Comparison of ENCODE assay signal across 9 mouse cellular contexts in genomic region chr4:137907979-137908378, GRCm38 (mm10). TPM values are rescaled to one million over a fixed set of nuclear protein-coding genes. Genes with fewer than 3 reads are reported as not detected.
DNase-seq lines count a peak whose midpoint lies in the region; ATAC-seq lines count a peak whose summit lies in the region.
"Had no signal": no experiment of that assay in that cellular context is flagged by ENCODE, and none has a peak within 500 bp of the region (broad histone marks: within the 10 kb centered on the region; RNA-seq: fewer than 3 reads in every experiment).

No protein-coding gene starts in this region.

- H3K9ac ChIP-seq in hindbrain, embryonic 15.5 days = no peak overlapping the region
- no peak overlapping the region for H3K9ac ChIP-seq in hindbrain, embryonic 16.5 days (ENCODE audit: low read depth, low read length)
- H3K9ac ChIP-seq in embryonic facial prominence, embryonic 14.5 days (ENCODE audit: low read depth, low read length) = no peak overlapping the region
- 0 out of 2 replicates have a peak overlapping the region, but pooled peaks have one; percentile 21 for H3K9ac ChIP-seq in heart, embryonic 14.5 days (ENCODE audit: low read length)

- no peaks in the 10 kb centered on the region for H3K9me3 ChIP-seq in hindbrain, embryonic 15.5 days
- no peaks in the 10 kb centered on the region for H3K9me3 ChIP-seq in hindbrain, embryonic 16.5 days (ENCODE audit: control insufficient read depth, low read length)
- no peaks in the 10 kb centered on the region for H3K9me3 ChIP-seq in embryonic facial prominence, embryonic 14.5 days (ENCODE audit: control insufficient read depth, low read length)
- H3K9me3 ChIP-seq in heart, embryonic 14.5 days (ENCODE audit: control insufficient read depth, low read length) = no peaks in the 10 kb centered on the region

- H3K4me3 ChIP-seq in hindbrain, embryonic 15.5 days = no peak overlapping the region
- no peak overlapping the region for H3K4me3 ChIP-seq in hindbrain, embryonic 16.5 days (ENCODE audit: low read length)
- no peak overlapping the region for H3K4me3 ChIP-seq in embryonic facial prominence, embryonic 14.5 days (ENCODE audit: low read depth, low read length)
- H3K4me3 ChIP-seq in heart, embryonic 14.5 days (ENCODE audit: control insufficient read depth in 1 of 2, insufficient read depth in 1 of 2, low read depth in 1 of 2, low read length in 2 of 2) = no peak overlapping the region

- no peaks in the 10 kb centered on the region for H3K36me3 ChIP-seq in hindbrain, embryonic 15.5 days
- H3K36me3 ChIP-seq in hindbrain, embryonic 16.5 days (ENCODE audit: control insufficient read depth, insufficient read depth, low read length) = no peaks in the 10 kb centered on the region
- H3K36me3 ChIP-seq in embryonic facial prominence, embryonic 14.5 days (ENCODE audit: control insufficient read depth, insufficient read depth, low read length) = no peaks in the 10 kb centered on the region
- H3K36me3 ChIP-seq in heart, embryonic 14.5 days (ENCODE audit: control insufficient read depth, insufficient read depth, low read length) = no peaks in the 10 kb centered on the region

- WGBS in hindbrain, embryonic 15.5 days = 57% methylated on average over 13 of the region's 13 CpGs
- WGBS in hindbrain, embryonic 16.5 days = 50% methylated on average over 13 of the region's 13 CpGs
- WGBS in embryonic facial prominence, embryonic 14.5 days = 55% methylated on average over 12 of the region's 13 CpGs
- WGBS in heart, embryonic 14.5 days = 20% methylated on average over 13 of the region's 13 CpGs

- H3K4me2 ChIP-seq in hindbrain, embryonic 15.5 days = no peak overlapping the region
- no peak overlapping the region for H3K4me2 ChIP-seq in hindbrain, embryonic 16.5 days (ENCODE audit: low read length)
- H3K4me2 ChIP-seq in embryonic facial prominence, embryonic 14.5 days (ENCODE audit: low read depth, low read length) = no peak overlapping the region
- no peak overlapping the region for H3K4me2 ChIP-seq in heart, embryonic 14.5 days (ENCODE audit: low read length)

- DNase-seq in embryonic facial prominence, embryonic 14.5 days (ENCODE audit: low spot score) = peak; percentile 75
- peak; percentile 83 for DNase-seq in lung, postnatal 25 days (ENCODE audit: low spot score)
- no peak for DNase-seq in right cerebral cortex, postnatal 36 days (ENCODE audit: low spot score in 2 of 2)
- no peak for DNase-seq in cerebellum, postnatal 36 days
- DNase-seq: adrenal gland, postnatal 10 days had no signal

- ATAC-seq in hindbrain, embryonic 15.5 days (ENCODE audit: low FRiP score, low read depth) = peak; percentile 19; the same call in 1 of the 2 replicates
- ATAC-seq in hindbrain, embryonic 16.5 days = no peak
- peak; percentile 44 for ATAC-seq in embryonic facial prominence, embryonic 14.5 days (ENCODE audit: low read depth)
- ATAC-seq in heart, embryonic 14.5 days (ENCODE audit: insufficient number of reproducible peaks, insufficient read depth, low FRiP score, low read depth) = no peak; the same call in 1 of the 2 replicates
- ATAC-seq in megakaryocyte-erythroid progenitor cell, adult 5-6 weeks (replicated peaks; ENCODE audit: low FRiP score, low TSS enrichment, poor library complexity, severe bottlenecking) = no peak

- H3K27me3 ChIP-seq in hindbrain, embryonic 15.5 days = no peaks in the 10 kb centered on the region
- no peaks in the 10 kb centered on the region for H3K27me3 ChIP-seq in hindbrain, embryonic 16.5 days (replicated peaks; ENCODE audit: control insufficient read depth, insufficient read depth, low read length)
- H3K27me3 ChIP-seq in embryonic facial prominence, embryonic 14.5 days (replicated peaks; ENCODE audit: control insufficient read depth, insufficient read depth, low read length) = no peaks in the 10 kb centered on the region
- H3K27me3 ChIP-seq in heart, embryonic 14.5 days (ENCODE audit: control insufficient read depth, insufficient read depth, low read length) = 0 out of 2 replicates have a peak, but pooled peaks cover 4% of the 10 kb centered on the region

- H3K4me1 ChIP-seq in hindbrain, embryonic 15.5 days (replicated peaks) = peaks cover 17% of the 10 kb centered on the region
- H3K4me1 ChIP-seq in hindbrain, embryonic 16.5 days (ENCODE audit: control insufficient read depth, insufficient read depth, low read depth, low read length) = peaks cover 7% of the 10 kb centered on the region
- peaks cover 10% of the 10 kb centered on the region for H3K4me1 ChIP-seq in embryonic facial prominence, embryonic 14.5 days (ENCODE audit: control insufficient read depth, insufficient read depth, low read length)
- peaks cover 10 to 14% of the 10 kb centered on the region in 2 experiments for H3K4me1 ChIP-seq in heart, embryonic 14.5 days (ENCODE audit: control insufficient read depth in 2 of 2, insufficient read depth in 2 of 2, low read length in 2 of 2)

- H3K27ac ChIP-seq in hindbrain, embryonic 15.5 days (replicated peaks) = no peak overlapping the region
- H3K27ac ChIP-seq in hindbrain, embryonic 16.5 days (ENCODE audit: low read depth, low read length) = no peak overlapping the region
- H3K27ac ChIP-seq in embryonic facial prominence, embryonic 14.5 days (replicated peaks; ENCODE audit: low read depth, low read length) = peak overlapping the region; percentile 31; the same call in 1 of the 2 replicates
- 0 out of 4 replicates have a peak overlapping the region, but pooled peaks of 1 of the 2 experiments have one; percentile 9 for H3K27ac ChIP-seq in heart, embryonic 14.5 days (replicated peaks in 1 of 2; ENCODE audit: control insufficient read depth in 1 of 2, insufficient read depth in 1 of 2, low read depth in 2 of 2, low read length in 2 of 2)

RNA-seq across cellular contexts. Expression of gene Ece1, which starts 45.9 kb away (rescaled TPM):
- polyA plus RNA-seq in hindbrain, embryonic 15.5 days (2015; fragmentation: Nextera tagmentation; extraction: Ambion mirVana) = 18.7 and 24.8 TPM in 2 replicates
- 18.5 and 29.8 TPM in 2 replicates for polyA plus RNA-seq in hindbrain, embryonic 16.5 days (2015; fragmentation: Nextera tagmentation; extraction: Ambion mirVana)
- 57.8 and 62.1 TPM in 2 replicates for polyA plus RNA-seq in embryonic facial prominence, embryonic 14.5 days (2014; fragmentation: Nextera tagmentation; extraction: Ambion mirVana)
- 92.8 and 94.3 TPM in 2 replicates for polyA plus RNA-seq in heart, embryonic 14.5 days (2014; fragmentation: Nextera tagmentation; extraction: Ambion mirVana)
- 2.7 and 6.2 TPM in 2 replicates for total RNA-seq in megakaryocyte-erythroid progenitor cell, adult 5-6 weeks (2014; fragmentation: Nextera tagmentation)
- total RNA-seq in megakaryocyte-erythroid progenitor cell, adult 5-6 weeks (2017) = 3.3 and 3.8 TPM in 2 replicates

Comparison
In these comparisons a context has a peak if more than half of its experiments do, and no peak if none do; other contexts are left out.
1. ATAC-seq: peak in hindbrain, embryonic 15.5 days (single experiment) and embryonic facial prominence, embryonic 14.5 days (single experiment); none in hindbrain, embryonic 16.5 days (single experiment), heart, embryonic 14.5 days (single experiment) and megakaryocyte-erythroid progenitor cell, adult 5-6 weeks (single experiment).
2. DNase-seq: peak in embryonic facial prominence, embryonic 14.5 days (single experiment) and lung, postnatal 25 days (single experiment); none in right cerebral cortex, postnatal 36 days (0 of 2) and cerebellum, postnatal 36 days (0 of 2).